Mouse (Mus musculus) embryonic fibroblast, embryonic 13.5 days (primary cell): Measurements from ENCODE around the gene Med19.

ENCODE experiments used
- CTCF ChIP-seq: IDR thresholded peaks from 2 replicates; pipeline ENCODE4 v1.5.1; 2011; ENCODE audit warnings: mild to moderate bottlenecking, control low read depth, low read length, moderate library complexity, borderline replicate concordance; ENCODE audit not compliant: insufficient read depth
- POLR2A ChIP-seq: IDR thresholded peaks from 2 replicates; pipeline ENCODE4 v1.6.1; 2011; ENCODE audit warnings: low read depth, mild to moderate bottlenecking, control low read depth, low read length, moderate library complexity

DNA sequence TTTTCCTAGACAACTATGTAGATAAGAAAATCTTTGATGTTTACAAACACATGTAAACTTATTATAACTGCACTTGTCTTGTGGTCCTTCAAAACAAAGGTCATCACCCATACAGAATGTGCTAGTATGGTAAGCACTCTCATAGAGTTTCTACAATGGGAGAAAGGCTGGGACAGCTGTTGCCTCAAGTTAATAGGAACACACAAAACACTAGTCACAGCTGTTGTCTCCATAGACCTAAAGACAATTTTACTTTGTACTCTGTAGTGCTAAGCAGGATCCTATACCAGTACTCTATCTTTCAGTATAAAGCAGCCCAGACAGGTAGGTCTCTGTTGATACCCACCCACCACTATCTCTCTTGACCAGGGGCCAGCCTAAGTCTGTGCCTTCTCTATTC lies 37.4 kb upstream of the Med19 start:
- no peak for TF ChIP-seq POLR2A
- TF ChIP-seq CTCF, result no peak
